Mouse (Mus musculus) spleen, adult 12 weeks (tissue): ENCODE data around the gene Rasgrp1.

Experiments
- DNase-seq: peaks from one replicate; pipeline ENCODE4 v3.0.0; 2022; ENCODE audit warnings: low spot score

Rasgrp1 gene

DNA sequence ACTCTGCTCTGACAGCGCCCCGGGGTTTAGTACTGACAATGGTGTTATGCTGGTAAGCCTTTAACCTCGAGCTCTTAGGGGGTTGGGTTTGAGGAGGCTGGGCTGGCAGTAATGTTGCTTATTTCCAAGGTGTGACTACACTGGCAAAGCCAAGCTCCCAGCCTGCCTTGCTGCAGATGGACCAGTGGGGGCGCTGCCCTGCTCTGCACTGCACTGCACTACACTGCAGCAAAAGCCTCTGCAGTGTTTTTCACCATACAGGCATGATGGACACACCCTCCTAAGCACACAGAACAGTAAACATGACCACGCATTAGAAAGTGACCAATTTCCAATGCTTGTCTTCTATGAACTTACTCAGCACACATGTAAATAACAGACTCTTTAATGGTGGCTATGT, 11.2 kb downstream of the Rasgrp1 start:
- no peak for DNase-seq

DNA sequence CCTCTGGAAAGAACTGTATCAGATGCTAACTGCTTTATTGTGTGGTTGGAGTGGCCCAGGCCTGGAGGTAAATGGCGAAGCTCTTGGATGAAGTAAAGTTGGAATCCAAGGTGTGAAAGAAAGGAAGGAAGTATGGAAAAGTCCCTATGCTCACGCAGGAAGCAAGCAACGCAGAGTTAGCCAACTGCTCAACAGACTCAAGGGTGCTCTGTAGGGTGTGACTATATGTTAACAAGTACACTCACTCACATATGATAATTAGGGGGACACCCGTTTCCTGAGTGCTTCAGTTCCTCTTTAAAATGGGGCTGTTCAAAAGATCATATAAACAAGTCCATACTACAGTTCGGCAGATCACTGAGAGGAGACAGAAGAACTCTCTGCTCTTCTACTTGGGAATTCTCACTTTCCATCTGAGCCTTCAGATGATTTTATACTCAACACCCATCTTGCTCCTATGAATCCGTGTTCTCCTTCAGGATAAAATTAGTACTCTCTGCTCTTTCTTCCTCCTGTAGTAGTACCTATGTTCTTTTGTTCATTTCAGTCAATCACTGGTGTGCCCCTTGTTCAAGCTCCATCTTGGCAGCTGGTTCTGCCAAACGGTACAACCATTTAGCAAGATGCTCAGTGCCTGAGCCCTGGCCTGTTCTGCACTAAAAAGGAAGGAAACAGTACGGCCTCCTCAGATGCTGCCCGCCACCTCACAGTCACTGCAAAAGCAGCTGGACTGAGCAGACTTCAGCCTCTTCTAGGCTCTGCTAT, 14.1 kb downstream of the Rasgrp1 start:
- DNase-seq = peak; percentile 12

DNA sequence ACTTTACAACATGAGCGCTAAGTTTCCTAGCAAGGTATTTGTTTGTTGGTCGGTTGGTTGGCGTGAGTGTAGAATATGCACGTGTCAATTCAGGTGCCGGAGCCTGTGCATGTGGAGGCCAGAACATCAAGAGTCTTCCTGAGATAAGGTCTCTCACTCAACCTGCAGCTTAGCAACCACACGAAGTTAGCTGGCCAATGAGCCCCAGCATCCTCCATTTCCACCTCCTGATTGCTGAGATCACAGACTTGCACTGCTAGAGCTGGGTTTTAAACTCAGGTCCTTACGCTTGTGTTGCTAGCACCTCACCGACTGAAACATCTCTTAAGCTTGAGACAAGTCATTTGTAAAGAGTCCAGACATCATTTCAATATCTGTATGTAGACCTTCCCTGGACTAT, 20.4 kb downstream of the Rasgrp1 start:
- DNase-seq = no peak

DNA sequence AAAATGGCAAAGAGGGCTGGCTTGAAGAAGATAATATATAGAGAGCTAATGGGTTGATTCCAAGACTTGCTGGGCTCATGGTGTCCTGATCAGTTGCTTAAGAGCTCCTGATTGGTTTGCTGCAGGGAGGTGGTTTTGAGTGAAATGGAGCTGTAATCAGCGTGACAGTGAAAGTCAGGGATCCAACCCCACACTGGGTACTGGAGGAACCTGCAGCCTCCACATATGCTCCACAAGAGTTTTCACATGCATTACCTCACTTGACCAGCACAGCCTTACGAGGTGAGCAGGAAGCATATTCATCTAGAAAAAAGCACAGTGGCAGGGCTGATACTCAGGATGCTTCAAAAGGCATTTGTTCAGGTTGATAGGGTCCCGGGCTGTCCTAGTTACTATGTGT, 21.6 kb downstream of the Rasgrp1 start:
- DNase-seq = no peak

DNA sequence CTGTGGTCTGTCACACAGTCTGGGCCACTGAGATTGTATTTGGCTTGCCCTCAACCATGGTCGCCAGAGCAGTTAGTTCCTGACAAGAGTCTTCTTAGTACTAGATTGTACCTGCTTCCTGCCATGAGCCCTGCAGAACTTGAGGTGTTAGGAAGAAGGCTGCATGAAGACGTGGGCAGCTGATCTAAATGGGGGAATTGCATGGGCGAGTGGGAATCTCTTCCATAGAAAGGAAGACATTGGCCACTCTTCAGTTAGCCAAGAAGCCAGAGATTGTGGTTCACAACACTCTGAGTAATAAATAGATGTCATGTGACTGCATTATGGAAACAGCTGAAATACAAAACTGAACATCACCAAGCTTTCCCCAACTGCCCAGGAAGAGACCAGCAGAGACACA, 23.8 kb downstream of the Rasgrp1 start:
- DNase-seq = no peak

DNA sequence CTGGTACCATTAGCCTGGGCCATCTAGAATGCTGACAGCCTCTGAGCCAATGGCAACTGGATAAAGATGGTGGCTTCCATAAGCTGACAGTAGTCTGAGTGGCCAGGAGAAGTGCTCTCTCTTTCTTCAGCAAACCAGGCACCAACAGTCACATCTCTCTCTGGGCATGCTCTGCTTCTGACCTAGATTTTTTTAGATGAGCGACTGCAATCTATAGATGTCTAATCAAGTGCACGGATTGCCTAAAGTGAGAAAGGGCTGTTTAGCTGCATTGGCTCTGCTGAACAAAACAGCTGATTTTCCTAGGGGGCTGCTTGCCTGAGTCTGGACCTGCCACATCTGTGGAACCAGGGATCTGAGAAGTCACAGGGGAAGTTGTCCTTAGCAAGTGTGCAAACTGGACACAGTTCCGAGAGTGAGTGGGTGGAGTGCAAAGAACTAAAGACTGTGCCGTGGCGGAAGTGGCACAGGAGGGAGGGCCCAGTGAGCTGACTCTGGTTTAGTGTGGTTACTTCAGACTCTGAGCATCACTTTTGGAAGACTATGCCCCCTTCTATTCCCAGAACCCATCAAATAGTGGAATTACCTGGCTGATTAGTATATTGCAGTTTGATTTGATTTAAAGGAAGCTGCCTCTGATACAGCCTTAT, 29.1 kb downstream of the Rasgrp1 start:
- DNase-seq = no peak

DNA sequence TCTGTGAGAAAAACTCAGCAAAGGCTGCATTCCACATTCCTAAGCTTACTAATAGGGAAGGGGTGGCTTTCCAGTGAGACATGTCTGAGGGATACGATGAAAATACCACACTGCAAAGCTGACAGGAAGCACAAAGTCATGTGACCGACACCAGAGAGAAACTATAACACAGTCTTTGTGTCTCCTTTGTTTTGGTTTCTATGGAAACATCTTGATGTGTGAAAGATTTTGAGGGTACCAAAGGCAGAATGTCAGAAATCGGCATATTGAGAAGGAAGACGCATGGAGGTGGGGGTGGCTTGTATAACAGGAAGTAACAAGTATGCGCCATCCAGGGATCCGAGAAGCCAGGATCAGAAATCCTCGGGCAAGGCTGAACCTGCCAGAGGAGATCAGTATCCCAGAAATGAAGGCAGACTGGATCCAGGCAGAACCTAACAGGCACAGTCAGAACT, 30.3 kb downstream of the Rasgrp1 start:
- DNase-seq = no peak

DNA sequence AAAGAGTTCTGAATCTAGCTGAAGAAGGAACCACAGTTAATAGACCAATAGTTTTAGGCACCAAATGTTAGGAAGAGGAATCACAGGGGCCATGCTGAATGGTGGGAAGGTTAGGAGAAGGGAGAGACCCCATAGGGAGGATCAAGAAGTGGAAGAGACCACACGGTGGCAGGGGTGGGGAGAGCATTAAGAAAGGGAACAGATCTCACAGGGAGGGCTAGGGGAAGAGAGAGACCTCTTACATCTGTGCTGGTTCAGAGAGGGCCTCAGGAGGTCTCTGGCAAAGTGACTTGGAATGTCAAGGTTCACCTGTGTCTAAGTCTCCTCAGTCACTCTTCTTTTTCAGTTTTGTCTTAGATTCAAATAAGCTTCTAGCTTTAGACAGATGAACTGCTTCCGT, 30.8 kb downstream of the Rasgrp1 start:
- DNase-seq = no peak

DNA sequence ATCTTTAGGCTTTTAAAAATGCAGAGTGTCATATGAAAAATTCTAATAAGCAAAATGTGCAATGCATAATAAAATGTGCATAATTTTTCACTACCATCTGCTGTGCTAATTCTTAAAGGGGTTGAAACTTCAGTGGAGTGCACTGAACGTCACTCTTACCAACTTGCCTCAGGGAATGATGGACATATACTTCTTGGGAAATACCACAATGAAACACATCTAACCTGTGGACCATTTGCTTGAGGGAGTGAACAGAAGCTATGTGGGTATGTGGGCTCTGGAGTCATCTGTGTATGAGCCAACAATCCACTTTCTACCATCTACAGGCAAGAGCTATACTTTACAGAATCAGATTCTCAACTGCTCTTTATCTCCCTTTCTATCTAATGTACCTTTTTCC, 31.5 kb downstream of the Rasgrp1 start:
- no peak for DNase-seq

DNA sequence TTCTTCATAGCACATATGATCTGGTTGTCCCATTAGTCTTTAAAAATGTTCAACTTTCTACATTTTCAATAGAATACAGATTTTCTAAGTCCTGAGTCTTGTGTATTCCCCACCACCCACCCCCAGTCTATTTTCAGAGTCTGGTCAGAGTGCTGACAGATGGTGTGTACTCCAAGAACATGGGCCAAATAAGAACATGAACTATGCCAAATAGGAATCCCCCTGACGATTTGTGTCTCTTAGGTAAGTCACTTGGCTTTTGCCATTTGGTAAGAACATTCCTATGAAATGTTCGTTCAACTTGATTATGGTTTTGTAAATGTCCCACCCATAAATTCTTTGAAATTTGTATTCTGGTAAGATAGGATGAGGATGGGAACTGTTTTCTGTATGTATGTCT, 33.8 kb downstream of the Rasgrp1 start:
- DNase-seq = no peak

DNA sequence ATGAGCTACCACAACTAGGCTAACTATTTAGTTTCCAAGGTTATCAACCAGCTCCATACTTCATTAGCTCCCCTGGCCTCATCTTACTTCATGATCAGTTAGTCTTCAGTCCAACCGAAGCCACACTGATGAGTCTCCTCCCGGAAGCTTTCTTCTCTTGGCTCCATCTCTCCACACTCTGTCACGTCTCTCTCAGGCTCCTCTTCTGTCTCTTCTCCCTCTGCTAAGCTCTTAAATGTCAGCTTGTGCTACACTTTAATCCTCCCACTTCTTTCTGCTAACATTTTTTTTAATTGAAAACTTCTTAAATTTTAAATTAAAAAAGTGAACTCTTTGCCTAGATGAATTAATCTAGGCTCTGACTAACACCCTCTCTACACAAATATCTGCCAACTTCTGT, 34.8 kb downstream of the Rasgrp1 start:
- DNase-seq = no peak

DNA sequence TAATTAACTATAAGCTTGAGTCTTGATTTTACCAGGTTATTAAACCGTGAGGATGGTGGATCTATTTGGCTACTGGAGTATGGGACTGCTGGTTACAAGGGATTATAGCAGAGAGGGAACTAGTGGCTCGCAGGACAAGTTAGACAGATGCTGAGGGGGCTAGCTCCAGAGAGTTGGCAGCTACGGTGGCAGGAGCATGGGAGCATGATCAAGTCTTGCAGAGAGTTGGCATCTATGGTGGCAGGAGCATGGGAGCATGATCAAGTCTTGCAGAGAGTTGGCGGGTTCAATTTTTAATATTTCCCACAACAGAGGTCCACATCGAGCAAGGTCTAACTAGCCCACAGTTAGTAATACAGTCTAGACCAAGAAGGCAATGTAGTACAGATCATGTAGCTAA, 37.9 kb downstream of the Rasgrp1 start:
- no peak for DNase-seq

DNA sequence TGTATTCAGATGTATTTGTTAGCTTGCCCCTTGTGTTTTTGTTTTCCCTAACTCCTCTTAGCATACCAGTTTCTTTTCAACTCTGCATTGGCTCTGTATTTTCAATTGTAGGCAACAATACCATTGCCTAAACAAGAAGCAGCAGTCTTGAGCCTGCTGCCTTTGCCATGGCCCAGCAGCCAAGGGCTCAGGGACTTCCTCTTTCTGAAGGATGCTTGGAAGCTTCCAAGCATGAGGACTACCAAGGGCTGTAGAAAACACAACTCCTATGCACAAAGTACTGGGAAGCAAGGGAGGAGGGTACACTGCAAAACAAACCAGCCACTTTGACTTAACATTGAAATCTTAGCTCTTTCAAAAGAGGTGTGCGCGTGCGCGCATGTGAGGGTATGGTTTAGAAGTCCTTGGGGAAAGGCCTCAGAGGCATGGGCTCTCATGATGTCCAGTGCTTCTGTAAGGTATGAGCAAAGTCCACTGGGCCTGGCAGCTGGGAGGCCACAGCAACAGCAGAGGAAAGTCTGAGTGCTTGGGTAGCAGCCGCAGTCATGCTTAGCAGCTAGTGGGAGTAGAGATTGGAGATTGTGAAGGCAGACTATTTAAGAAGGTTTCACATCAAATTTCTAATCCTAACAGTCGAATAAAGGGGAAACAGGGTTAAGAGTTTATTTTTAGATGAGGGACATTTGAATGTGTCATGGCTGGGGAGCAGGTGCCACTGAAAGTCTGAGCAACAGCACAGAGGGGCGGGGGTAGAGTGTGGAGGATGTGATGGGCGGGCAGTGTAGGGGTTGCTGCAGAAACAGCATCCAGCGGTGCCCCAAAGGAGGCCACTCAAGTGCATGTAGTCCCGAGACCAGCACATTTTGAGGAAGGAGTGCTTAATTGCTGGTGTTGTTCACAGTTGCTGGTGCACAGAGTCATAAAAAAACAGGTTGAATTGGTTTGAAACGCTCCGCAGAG, 39.1 kb downstream of the Rasgrp1 start:
- DNase-seq = peak; percentile 51

DNA sequence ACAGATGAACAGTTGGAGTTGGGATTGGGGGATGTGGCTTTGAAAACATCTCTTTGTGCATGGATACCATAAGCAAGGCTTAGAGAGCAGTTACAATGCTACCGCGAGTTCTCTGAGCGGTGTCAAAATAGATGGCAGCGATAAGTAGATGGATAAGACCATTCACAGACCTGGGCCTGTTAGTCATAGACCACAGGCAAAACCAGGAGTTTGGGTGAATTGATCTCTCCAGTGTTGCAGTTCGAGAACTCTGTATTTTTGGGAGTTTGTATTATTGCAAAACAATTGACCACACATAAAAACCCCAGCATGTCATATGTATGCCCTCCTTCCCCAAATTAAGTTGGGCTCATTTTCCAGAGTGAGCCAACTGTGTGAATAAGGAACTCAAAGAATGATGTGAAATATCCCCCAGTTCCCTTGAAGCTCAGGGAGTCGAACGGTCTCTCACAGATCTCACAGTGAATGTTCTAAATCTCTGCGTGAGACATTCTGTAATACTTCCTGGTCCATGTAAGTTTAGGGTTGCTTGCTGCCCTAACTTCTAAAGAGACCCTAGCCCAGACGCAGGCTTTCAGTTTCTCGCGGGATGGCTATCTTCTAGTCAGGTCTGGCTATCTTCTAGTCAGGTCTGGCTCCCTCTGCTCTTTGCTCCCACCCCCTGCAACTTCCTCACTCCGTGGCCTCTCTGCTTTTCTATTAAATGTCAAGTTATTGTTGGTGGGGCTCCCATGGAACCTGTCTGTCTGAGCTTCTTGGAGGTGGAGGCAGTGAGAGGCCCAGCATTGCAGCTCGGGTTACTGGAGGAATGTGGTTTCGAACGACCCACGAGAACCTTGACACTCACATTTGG, 43.0 kb downstream of the Rasgrp1 start:
- DNase-seq = no peak

DNA sequence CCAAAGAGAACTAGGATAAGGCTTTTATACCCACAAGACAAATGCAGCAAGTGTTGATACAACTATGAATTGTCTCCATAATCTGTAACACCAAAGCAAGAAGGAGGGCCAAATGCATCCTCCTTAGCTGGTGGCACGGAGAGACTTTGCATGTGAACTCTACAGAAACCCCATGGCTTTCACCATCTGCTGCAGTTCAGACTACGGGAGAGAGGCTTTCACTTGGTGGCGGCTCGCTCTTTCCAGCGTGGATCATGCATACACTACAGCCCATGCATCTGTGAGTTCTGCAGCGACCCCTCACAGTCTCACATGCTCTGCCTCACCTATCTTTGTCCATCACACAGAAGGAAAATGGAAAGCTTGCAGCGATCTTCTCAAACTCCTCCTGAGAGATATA, 54.5 kb downstream of the Rasgrp1 start:
- no peak for DNase-seq

DNA sequence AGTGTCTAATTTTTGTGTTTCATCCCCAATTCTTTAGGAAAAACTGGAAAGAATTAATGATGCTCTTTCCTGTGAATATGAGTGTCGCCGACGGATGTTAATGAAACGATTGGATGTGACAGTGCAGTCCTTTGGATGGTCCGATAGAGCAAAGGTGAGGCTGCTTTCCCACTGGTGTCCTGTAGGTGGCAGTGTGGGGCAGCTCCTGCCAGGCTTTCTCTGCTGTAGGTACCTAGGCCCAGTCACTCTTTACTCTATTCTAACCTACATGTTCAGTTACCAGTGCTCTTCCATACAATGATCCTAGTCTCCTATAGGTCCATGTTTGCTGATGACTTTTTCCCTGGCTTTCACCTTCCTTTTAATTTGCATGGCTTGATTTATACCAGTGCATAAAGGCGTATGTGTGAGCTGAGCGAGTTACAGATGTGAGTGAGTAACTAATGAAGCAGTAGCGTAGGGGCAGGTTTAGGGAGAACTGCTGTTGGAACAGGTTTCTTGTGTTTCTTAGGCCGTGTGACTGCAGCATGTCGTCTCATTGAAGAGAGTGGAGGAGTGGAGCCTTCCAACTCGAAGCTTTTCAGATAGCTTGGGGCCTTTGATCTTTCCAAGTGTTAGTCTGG, 78.9 kb downstream of the Rasgrp1 start:
- peak; percentile 49 for DNase-seq

DNA sequence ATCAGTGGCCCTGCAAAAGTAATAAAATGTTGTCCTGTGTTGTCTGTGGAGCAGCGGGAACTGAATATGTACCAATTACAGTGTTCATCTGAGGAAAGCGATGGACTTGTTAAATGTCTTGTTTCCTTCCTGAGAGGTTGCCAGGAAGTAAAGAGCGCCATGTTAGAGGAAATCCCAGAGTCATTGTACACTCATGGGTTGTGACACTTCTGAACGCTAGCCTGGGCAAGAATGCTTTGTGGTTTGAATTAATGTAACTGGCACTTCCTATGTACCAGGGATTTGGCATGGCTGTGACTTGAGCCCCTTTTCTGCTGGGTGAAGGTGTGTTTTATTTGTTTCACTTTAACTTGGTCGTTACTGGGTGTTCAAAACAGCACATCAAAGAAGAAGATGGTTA, 80.6 kb downstream of the Rasgrp1 start:
- DNase-seq = no peak

DNA sequence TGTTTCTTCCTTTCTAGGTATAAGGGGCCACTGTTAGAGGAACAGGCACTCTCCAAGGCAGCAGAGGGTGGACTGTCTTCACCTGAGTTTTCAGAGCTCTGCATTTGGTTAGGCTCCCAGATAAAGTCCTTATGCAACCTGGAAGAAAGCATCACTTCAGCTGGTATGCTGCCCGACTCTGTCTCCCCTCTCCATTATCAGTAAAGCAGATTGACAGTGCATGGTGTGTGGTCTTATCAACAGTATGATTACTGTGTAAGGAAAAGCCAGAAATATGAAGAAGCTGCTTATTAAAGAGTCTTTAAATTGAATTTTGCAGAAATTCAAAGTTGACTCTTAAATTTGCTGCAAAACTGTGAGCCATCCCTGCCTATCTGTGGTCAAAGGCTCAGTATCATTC, 85.2 kb downstream of the Rasgrp1 start:
- no peak for DNase-seq

DNA sequence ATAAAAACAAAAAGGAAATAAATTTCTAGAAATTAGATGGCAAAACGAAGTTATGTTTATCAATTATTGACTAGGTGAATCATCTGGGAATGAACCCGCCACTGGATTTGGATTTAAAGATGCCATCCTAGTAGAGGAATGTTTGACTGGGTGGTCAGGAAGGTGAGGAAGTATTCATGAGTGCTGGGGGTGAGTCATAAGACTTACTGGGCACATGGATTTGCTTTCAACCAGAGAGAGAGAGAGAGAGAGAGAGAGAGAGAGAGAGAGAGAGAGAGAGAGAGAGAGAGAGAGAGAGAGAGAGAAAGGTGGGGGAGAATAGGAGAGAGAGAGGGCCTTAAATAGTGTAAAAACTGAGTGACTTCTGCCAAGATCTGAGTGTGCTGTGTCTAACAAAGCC, 87.4 kb downstream of the Rasgrp1 start:
- DNase-seq = no peak

DNA sequence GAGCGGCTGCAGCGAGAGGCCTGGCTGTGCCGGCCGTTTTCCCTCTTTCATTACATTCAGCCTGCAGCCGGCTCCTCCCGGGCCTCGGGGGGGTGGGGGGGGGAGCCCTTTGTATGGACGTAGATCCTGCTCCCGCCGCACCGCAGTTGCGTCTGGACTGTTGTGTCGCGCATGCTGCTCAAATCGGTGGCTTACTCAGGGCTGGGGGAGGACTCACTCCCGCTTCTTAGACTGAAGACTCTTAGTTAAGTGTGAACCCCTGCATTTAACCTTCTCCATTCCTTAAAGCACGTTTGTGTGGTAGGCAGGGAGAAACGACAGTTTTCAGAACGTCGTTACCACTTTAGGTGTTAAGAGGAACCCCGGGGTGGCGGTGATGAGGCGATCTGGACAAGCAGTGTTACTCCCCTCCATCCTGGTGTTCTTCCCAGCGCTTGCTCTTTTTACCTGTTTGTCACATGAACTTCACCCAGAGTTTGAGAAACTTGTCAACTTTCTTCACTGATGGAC, 92.7 kb downstream of the Rasgrp1 start:
- DNase-seq = peak; percentile 14
